Mouse (Mus musculus) lung, postnatal 0 days (tissue): Measurements from ENCODE around the gene Mknk1. TPM values are rescaled to one million over a fixed set of nuclear protein-coding genes. Genes with fewer than 3 reads are reported as not detected.

Experiments used
- ATAC-seq: fragments of 200-750 bp; cut with Nextera tagmentation; 2 replicates; pipeline ENCODE4 v1.8.0; 2017; ENCODE audit warnings: moderate library complexity
- DNase-seq: peaks from one replicate; pipeline ENCODE4 v3.0.0-alpha.2; 2016; ENCODE audit warnings: low spot score
- H3K27ac ChIP-seq: fragments of 300-500 bp; sonication (generic); 2 replicates; pipeline ENCODE4 v1.5.1; 2014; ENCODE audit warnings: antibody characterized with exemption, mild to moderate bottlenecking, low read length, mixed read lengths
- H3K27me3 ChIP-seq: fragments of 300-500 bp; sonication (generic); replicated peaks from 2 replicates; pipeline ENCODE4 v1.6.1; 2014; ENCODE audit warnings: low read length, mixed read lengths; ENCODE audit not compliant: insufficient read depth
- H3K36me3 ChIP-seq: fragments of 300-500 bp; sonication (generic); 2 replicates; pipeline ENCODE4 v1.6.1; 2014; ENCODE audit warnings: low read length, mixed read lengths; ENCODE audit not compliant: insufficient read depth
- H3K4me1 ChIP-seq: fragments of 300-500 bp; sonication (generic); 2 replicates; pipeline ENCODE4 v1.6.1; 2014; ENCODE audit warnings: antibody characterized with exemption, low read depth, low read length, mixed read lengths; ENCODE audit not compliant: insufficient read depth
- H3K4me2 ChIP-seq: fragments of 300-500 bp; sonication (generic); replicated peaks from 2 replicates; pipeline ENCODE4 v1.6.1; 2014; ENCODE audit warnings: low read depth, mild to moderate bottlenecking, low read length, moderate library complexity, mixed read lengths
- H3K4me3 ChIP-seq: fragments of 300-500 bp; sonication (generic); 2 replicates; pipeline ENCODE4 v1.5.1; 2014; ENCODE audit warnings: low read depth, low read length
- H3K9ac ChIP-seq: fragments of 300-500 bp; sonication (generic); replicated peaks from 2 replicates; pipeline ENCODE4 v1.6.1; 2014; ENCODE audit warnings: low read depth, mild to moderate bottlenecking
- H3K9me3 ChIP-seq: fragments of 300-500 bp; sonication (generic); 2 replicates; pipeline ENCODE4 v1.6.1; 2016; ENCODE audit warnings: low read length, mixed read lengths
- CTCF ChIP-seq: IDR thresholded peaks from 2 replicates; pipeline ENCODE4 v1.5.1; 2016; ENCODE audit warnings: antibody characterized with exemption, mild to moderate bottlenecking
- EP300 ChIP-seq: IDR thresholded peaks from 2 replicates; pipeline ENCODE4 v1.6.1; 2016; ENCODE audit warnings: antibody characterized with exemption, mild to moderate bottlenecking, control low read depth
- WGBS: fragments of 180-500 bp; shearing (Covaris S2); extraction: QIAGEN DNeasy Blood & Tissue Kit; methylation state at CpG from one replicate; pipeline ENCODE4 v1.1.7; 2014; 5-methylcytosine and 5-hydroxymethylcytosine counted together
- polyA plus RNA-seq: library from polyadenylated mRNA; unstranded; fragments of >200 nt; fragmentation: Nextera tagmentation; extraction: Ambion mirVana; gene quantifications from 2 replicates; pipeline ENCODE4 v1.2.1, GENCODE M21; 2015

Gene Mknk1
- 26.9 and 30.6 TPM in 2 replicates for polyA plus RNA-seq

DNA sequence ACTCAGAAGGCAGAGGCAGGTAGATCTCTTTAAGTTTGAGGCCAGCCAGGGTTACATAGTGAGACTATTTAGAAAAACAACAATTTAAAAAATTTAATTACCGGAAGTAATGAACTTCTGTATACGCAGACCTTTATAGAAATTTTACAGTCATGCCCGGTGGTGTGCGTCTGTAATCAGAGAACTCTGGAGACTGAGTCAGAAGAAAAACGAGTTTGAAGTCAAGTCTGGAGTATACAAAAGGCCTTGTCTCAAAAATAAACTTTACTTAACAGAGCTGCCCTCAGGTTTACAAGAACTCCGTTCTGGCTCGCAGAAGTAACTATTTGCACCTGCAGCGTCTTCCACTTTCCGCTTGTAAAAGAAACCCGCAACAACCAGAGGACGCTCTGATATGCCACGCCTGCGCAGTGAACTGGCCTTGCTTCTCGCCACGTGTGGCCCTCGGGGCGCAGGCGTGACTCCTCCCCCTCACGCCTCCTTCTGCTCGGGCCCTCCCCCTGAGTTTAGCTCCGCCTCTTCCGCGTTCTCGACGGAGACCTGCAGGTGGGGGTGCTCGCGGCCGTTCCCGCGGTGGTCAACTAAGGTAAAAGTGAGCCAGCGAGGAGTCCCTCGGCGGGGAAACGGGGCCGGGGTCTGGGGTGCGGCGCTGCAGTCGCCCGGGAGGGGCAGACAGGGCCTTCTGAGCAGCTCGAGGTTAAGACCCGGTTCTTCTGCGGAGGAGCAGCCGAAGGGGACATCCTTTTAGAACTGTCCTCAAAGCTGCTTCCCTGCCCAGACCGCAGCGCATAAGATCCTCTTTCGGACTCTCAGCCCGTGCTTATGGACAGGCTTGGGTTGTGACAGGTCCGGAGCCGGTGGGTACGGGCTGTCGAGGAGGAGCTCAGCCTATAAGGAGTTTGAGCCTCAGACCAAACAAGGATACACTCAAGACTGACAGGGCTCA, at the start of gene Mknk1:
Mknk1 (plus strand) TSS at position 503 of the 946 bp plus-strand sequence.
- TF ChIP-seq CTCF (peak; percentile 43), EP300 (no peak)
- DNase-seq (peak; percentile 98), ATAC-seq (peak; percentile 98)
- H3K27me3 ChIP-seq: no peaks in the 10 kb centered on the region
- H3K4me1 ChIP-seq: peaks cover 8% of the 10 kb centered on the region; the same call in 1 of the 2 replicates
- 0 out of 2 replicates have a peak, but pooled peaks cover 2% of the 10 kb centered on the region for H3K36me3 ChIP-seq
- peak within 1 kb of the TSS; percentile 75 for H3K9ac ChIP-seq
- WGBS: 1% methylated on average over 51 of the region's 51 CpGs
- no peaks in the 10 kb centered on the region for H3K9me3 ChIP-seq
- H3K27ac ChIP-seq: peak within 1 kb of the TSS; percentile 81
- H3K4me3 ChIP-seq: peak within 1 kb of the TSS; percentile 75
- peak within 1 kb of the TSS; percentile 83 for H3K4me2 ChIP-seq

GRCm38 (mm10) chr4:115790864-115791263, 48.1 kb upstream of the Mknk1 start:
- Histone ChIP-seq H3K27ac (no peak overlapping the region), H3K9me3 (no peaks in the 10 kb centered on the region), H3K4me2 (no peak overlapping the region), H3K4me3 (no peak overlapping the region), H3K4me1 (no peaks in the 10 kb centered on the region), H3K36me3 (peaks cover 30% of the 10 kb centered on the region), H3K27me3 (no peaks in the 10 kb centered on the region), H3K9ac (no peak overlapping the region)
- DNase-seq (no peak), ATAC-seq (no peak)
- no peak for TF ChIP-seq CTCF
- no peak for TF ChIP-seq EP300
- WGBS: 85% methylated on average over 3 of the region's 3 CpGs

DNA sequence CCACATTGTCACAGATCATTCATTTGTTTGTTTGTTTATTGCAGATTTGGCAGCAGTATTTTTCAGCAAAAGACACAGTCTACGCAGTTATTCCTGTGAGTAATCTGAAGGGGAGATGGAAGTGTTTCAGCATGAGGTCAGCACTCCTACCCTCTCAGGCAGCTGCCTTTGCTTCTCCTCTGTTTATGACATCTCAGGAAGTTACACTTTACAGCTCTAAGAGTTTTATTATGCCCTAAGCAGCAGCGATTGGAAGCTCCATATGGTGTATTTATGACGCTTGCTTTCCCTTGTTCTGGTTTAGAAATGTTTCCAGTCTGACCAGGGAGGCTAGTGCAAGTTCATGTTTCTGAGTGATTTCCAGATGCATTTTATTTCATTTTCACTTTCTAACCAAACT, 43.6 kb upstream of the Mknk1 start:
- no peak overlapping the region for H3K27ac ChIP-seq
- H3K36me3 ChIP-seq: peaks cover 40% of the 10 kb centered on the region
- no peaks in the 10 kb centered on the region for H3K9me3 ChIP-seq
- DNase-seq (peak; percentile 29), ATAC-seq (peak; percentile 53)
- H3K4me1 ChIP-seq: no peaks in the 10 kb centered on the region
- TF ChIP-seq EP300 (no peak), CTCF (no peak)
- whole genome bisulfite sequencing: 57% methylated on average over 3 of the region's 3 CpGs
- H3K4me2 ChIP-seq: no peak overlapping the region
- no peaks in the 10 kb centered on the region for H3K27me3 ChIP-seq
- H3K9ac ChIP-seq: no peak overlapping the region
- no peak overlapping the region for H3K4me3 ChIP-seq

DNA sequence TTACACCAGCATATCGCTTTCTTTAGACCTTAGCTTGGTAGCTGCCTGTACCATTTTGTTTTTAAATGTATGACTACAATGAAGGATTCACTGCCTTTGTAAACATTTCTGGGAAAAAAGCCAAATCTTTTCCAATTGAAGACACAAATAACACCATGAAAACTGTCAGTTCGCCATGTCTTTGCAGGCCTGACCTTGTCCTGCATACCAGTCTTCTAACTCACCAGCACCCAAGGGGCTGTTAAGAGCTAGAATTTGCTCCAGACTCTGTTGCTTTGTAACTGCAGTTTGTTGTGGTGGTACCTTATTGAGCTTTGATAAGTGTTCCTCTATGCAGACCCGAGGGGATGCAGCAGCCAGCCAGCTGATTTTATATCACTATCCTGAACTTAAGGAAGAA, 39.0 kb upstream of the Mknk1 start:
- ATAC-seq: no peak
- no peak overlapping the region for H3K9ac ChIP-seq
- no peak for TF ChIP-seq EP300

GRCm38 (mm10) chr4:115812326-115812725, 26.7 kb upstream of the Mknk1 start:
- ATAC-seq (no peak), DNase-seq (no peak)
- 84% methylated on average over 4 of the region's 4 CpGs for WGBS
- Histone ChIP-seq H3K36me3 (no peaks in the 10 kb centered on the region), H3K9me3 (no peaks in the 10 kb centered on the region), H3K4me1 (no peaks in the 10 kb centered on the region), H3K27ac (no peak overlapping the region), H3K27me3 (no peaks in the 10 kb centered on the region), H3K4me2 (no peak overlapping the region), H3K9ac (no peak overlapping the region), H3K4me3 (no peak overlapping the region)
- TF ChIP-seq CTCF (no peak), EP300 (no peak)

More for the DNA sequence above, 39.0 kb upstream of the Mknk1 start:
- Histone ChIP-seq H3K4me3 (no peak overlapping the region), H3K4me1 (no peaks in the 10 kb centered on the region), H3K27ac (no peak overlapping the region), H3K9me3 (no peaks in the 10 kb centered on the region), H3K4me2 (no peak overlapping the region), H3K27me3 (no peaks in the 10 kb centered on the region), H3K36me3 (peaks cover 28% of the 10 kb centered on the region)
- 58% methylated on average over 3 of the region's 3 CpGs for WGBS
- no peak for DNase-seq

- Histone ChIP-seq H3K27me3 (no peaks in the 10 kb centered on the region), H3K9ac (no peak overlapping the region), H3K4me2 (no peak overlapping the region), H3K4me3 (no peak overlapping the region), H3K4me1 (no peaks in the 10 kb centered on the region), H3K36me3 (no peaks in the 10 kb centered on the region), H3K9me3 (no peaks in the 10 kb centered on the region), H3K27ac (no peak overlapping the region)
- no peak for ATAC-seq
- no peak for DNase-seq
- WGBS: 92% methylated on average over 5 of the region's 5 CpGs
- no peak for TF ChIP-seq CTCF
- no peak for TF ChIP-seq EP300
Measured at GRCm38 (mm10) chr4:115815606-115816005, 23.4 kb upstream of the Mknk1 start.
